Mouse (Mus musculus): ENCODE results near the gene Gnptg.

DNA sequence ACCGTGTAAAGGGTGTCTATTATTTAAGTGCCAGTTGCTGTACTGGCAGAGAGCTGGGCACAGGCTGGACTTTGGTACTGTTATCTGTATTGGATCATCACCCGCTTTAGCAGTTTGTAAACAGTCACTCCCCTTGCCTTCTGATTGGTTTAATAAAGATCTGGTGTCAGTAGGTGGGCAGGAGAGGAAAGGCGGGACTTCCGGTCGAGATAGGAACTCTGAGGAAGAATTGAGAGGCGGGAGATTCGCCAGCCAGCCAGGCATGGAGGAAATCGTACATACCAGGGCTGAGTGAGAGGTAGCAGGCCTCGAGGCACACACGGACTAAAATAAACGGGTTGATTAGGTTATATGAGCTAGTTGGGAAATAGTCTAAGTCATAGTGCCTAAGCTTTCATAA is 42.2 kb upstream of the Gnptg start:
- TF ChIP-seq ZNF384 (IDR thresholded peaks at IDR 0.05; ENCODE audit: low read depth, low read length) = no peak
- TF ChIP-seq CHD2 (IDR thresholded peaks at IDR 0.05; ENCODE audit: low read depth, low read length) = no peak
- no peak for TF ChIP-seq ZC3H11A (IDR thresholded peaks at IDR 0.05; ENCODE audit: borderline replicate concordance, low read depth, low read length)
- no peak for TF ChIP-seq HCFC1 (IDR thresholded peaks at IDR 0.05; ENCODE audit: borderline replicate concordance, insufficient read depth, low read length)

Data from ES-E14 (cell line).